Mouse (Mus musculus) adrenal gland, adult 8-10 months (tissue): ENCODE results near the gene Setd3. TPM values are rescaled to one million over a fixed set of nuclear protein-coding genes. Genes with fewer than 3 reads are reported as not detected.
A peak's percentile ranks its signal among the peaks of the same experiment; 100 is the strongest.
"Not testable (repeated sequence)": the region's sequence is repeated elsewhere in the genome, so short reads cannot be mapped to it uniquely, and the experiment has no call there.

Source experiments
- DNase-seq: peaks from one replicate; pipeline ENCODE4 v3.0.0; 2022
- total RNA-seq, 4 experiments: library from RNA; stranded (reverse); gene quantifications; 2 replicates each; pipeline ENCODE4 v1.2.4; 2022

Setd3 gene
- total RNA-seq, 4 experiments from 2014 or later: 119 to 134 (median 127) TPM

- DNase-seq: no peak
These were observed 43.4 kb downstream of the Setd3 start for GRCm38 (mm10) chr12:108135610-108136208.

GRCm38 (mm10) chr12:108133181-108133580 is 45.9 kb downstream of the Setd3 start:
- no peak for DNase-seq

GRCm38 (mm10) chr12:108132450-108133070 is 46.6 kb downstream of the Setd3 start:
- no peak for DNase-seq

DNA sequence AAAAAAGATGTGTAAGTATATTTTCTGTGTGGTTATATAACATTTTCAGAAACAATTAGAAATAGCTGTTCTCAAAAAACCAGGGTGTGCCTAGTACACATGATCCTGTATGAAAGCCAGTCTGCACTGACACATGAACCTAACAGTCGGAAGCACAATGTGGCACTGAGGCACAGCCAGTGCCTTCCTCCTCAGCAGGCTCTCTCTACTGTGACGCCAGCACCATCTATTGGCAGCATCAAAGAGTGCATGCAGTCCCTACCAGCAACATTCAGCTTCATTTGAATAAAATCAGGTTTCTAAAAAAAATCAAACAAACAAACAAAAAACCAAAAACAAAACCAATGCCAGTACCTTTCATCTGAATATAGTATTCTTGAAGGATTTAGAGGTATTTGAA is 57.8 kb downstream of the Setd3 start:
- peak; percentile 15 for DNase-seq

- no peak for DNase-seq
These were observed 58.7 kb downstream of the Setd3 start for GRCm38 (mm10) chr12:108120434-108120833.

DNA sequence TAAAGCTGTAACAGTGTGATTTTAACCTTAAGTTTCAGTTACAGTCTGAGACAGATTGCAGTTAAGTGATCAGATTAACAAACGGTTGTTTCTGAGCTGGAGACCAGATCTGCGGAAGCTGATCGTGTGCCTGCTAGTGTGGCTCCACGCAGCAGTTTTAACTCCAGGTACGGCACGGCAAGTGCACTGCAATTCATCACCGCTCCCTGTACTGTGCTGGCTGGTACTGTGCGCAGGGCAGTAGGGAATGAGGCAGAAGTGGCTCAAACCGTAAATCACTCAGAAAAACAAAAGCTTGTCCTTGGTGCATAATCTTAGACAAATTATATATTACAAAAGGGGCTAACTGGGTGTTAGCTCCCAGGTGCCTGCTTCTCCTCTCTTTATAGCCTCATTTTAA is 59.2 kb downstream of the Setd3 start:
- no peak for DNase-seq

DNA sequence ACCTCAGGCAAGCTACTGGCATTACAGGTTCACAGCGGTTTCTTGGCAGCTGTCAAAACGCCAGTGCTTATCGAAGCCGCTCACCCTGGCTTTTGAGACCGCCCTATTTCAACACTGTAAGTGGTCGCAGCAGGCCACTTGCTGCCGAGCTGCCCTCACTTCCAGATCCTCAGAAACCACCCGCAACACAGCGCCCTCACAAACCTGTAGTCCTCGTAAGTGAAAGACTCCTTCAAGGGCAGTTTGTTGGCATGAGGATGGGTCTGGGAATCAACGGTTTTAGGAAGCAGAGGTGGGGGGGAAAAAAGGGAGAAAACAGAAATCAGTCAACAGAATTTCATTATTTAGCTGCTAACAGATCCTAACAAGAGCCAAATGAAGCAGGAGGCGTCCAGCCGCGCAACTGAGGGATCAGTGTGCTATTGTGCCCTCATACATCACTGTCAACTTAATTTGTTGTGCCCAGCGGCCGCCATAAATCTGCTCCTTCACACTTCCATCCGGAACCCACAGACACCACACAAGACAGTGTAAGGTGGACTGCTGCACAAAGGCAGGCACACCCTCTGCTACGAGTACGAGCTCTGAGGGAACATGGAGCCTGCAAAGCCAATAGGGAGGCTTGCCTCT is 60.1 kb downstream of the Setd3 start:
- DNase-seq: no peak

GRCm38 (mm10) chr12:108118503-108118901 is 60.6 kb downstream of the Setd3 start:
- no peak for DNase-seq

DNA sequence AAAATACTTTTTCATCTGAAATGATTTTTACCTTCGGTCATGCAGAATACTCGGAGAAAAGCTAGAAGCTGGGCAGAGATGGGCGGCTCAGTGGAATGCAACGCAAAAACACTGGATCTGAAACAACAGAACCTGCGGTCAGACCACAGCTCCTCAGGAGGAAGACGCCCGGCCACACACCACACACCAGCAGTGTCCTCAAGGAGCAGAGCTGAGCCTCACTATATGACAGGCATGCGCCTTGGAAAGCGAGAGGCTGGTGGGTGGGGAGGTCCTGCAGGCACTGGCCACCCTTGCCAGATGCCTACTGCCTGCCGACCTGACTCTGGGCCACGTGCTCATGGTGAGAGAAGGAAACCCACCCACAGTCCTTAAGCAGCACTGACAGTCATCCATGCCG is 67.9 kb downstream of the Setd3 start:
- no peak for DNase-seq

- DNase-seq: no peak
These were observed 68.4 kb downstream of the Setd3 start for GRCm38 (mm10) chr12:108110674-108111073.

- DNase-seq: no peak
These were observed 69.4 kb downstream of the Setd3 start for GRCm38 (mm10) chr12:108109732-108110131.

- not testable (repeated sequence) for DNase-seq
These were observed 70.5 kb downstream of the Setd3 start for GRCm38 (mm10) chr12:108108591-108108990.

- DNase-seq: no peak
These were observed 75.8 kb downstream of the Setd3 start for GRCm38 (mm10) chr12:108103292-108103691.

GRCm38 (mm10) chr12:108102119-108102518 is 77.0 kb downstream of the Setd3 start:
- no peak for DNase-seq

DNA sequence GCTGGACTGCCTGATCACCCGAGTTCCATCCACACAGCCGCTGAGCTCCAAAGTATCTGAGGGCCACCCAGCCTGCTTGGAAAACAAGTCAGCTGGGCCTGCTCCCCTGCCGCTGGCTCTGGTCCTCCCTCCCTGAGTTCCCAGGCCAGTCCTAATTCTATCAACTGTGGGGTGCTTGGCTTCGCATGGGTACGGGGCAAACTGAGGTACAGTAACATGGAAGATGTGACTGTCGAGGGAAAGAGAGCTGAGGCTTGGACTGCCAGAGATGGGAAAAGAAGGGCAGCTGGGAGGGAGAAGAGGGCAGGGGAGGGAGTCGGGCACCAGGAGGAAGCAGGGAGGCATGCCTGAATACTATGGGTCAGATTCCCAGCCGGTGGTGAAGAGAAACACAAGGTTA is 78.9 kb downstream of the Setd3 start:
- no peak for DNase-seq

DNA sequence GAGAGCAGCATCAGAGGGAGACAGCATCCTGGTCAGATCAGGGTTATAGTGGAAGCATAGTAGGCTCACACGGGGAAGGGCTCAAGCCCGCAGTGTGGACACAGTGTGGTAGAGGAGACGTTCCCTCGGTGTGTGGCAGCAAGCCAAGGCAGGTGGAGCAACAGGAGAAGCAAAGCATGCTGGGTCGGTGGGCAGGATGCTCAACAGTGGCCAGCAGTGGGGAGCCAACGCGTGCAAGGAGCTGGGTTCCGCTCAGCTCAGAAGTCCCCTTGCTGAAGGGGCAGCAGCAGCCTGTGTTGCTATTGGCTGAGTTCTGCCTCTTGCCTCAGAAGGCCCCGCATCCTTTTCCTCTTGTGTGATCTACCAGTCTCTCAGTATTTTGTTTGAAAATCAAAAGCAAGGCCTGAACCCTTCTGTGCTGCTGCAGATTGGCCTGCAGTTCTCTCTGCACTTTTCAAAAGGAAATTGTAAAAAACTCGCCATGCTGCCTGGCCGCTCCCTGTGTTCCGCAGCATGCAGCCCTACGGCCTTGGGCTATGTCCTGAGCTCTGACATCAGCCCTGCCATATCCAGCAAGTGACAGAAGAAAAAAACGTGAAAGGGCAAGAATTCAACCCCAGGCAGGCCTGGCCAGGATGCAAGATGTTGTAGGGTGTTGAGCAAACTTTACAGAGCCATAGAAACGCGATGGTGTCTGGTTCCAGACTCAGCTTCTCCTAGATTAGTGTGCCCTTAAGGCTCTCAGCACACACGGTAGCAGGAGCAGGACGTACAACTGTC is 80.7 kb downstream of the Setd3 start:
- DNase-seq: no peak

DNA sequence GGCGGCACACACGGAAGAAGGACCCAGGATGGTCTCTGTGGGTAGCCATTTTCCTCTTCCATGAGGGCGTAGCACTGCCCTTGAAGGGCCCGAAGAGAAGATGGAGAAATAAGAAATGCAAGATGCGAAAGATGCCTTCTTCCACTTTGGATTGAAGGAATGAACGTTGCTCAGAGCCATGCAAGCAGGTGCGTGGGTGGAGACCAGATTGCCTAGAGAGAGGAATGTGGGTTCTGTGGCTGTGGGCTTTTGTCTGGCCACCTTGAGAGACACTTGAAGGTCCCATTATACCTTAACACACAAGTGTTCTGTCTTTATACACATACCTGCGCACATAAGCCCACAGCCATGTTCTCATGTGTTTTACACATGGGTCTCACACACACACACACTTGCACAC is 81.5 kb downstream of the Setd3 start:
- no peak for DNase-seq

GRCm38 (mm10) chr12:108088253-108088652 is 90.9 kb downstream of the Setd3 start:
- DNase-seq: no peak

DNA sequence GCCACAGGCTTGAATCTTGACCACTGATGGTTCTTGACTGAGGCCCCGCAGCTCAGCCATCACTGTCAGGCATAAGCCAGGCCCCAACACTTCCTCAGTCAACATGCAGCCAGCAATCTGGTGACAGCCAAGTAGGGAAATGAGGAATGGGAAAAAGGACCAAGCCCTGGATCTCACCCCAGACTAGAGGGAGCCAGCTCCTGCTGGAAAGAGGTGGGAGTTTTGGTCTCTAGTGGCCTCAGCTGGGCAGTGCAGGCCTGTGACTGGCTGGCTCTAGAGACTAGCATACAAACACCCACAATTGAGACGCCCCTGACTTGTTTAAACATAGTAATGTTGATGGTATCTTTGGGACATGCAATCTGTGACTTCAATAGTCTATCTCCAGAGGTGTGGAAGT is 91.6 kb downstream of the Setd3 start:
- no peak for DNase-seq

DNA sequence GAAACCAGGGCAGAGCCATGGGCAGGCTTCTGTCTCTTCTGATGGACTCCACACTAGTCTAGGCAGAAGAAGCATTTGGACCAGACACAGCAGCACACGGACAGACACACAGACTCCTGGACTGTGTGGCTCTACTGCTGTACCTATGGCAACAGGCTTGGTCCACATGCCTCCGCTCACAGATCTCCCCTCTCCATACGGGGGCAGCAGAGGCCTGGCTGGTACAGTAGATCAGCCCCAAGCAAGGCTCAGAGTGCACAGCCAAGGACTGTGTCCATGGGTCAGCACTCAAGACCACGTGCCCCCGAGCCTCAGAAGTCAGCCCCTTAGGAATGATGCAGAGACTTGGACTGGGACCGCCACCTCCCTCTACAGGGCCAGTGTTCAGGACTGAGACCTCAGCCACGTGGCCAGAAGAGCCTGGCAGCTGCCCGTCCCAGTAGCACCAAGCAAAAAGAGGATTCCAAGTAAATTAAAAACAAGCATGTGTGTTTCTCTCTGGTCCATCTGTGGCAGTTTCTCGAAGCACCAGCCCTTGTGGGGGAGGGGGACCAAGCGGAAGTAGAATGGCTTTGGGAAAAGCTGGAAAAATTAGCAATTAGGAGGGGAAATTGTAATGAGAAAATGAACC is 100.9 kb downstream of the Setd3 start:
- no peak for DNase-seq

GRCm38 (mm10) chr12:108072907-108073306 is 106.2 kb downstream of the Setd3 start:
- DNase-seq: no peak
